Mouse (Mus musculus): ENCODE results near the gene Cfh. TPM values are rescaled to one million over a fixed set of nuclear protein-coding genes. Genes with fewer than 3 reads are reported as not detected.

Gene Cfh
- polyA plus RNA-seq, 1 experiment from 2014 or later: 21.2 TPM

Other genes with a start within 250 kb of the Cfh start
- gene Kcnt2, start 62.4 kb upstream of the Cfh start, polyA plus RNA-seq (2015; fragmentation: Nextera tagmentation; extraction: Ambion mirVana): 2.7 and 2.9 TPM in 2 replicates

All from midbrain, embryonic 15.5 days (tissue).